Mouse (Mus musculus): ENCODE measurements around the gene Ear2. TPM values are rescaled to one million over a fixed set of nuclear protein-coding genes. Genes with fewer than 3 reads are reported as not detected.

Gene Ear2
- total RNA-seq (2023) = 100 to 1,000 TPM; 182 to 186 TPM

GRCm38 (mm10) chr14:44102354-44102753 lies at the start of gene Ear2:
Gene Ear2 (plus strand): TSS chr14:44102654.

DNA sequence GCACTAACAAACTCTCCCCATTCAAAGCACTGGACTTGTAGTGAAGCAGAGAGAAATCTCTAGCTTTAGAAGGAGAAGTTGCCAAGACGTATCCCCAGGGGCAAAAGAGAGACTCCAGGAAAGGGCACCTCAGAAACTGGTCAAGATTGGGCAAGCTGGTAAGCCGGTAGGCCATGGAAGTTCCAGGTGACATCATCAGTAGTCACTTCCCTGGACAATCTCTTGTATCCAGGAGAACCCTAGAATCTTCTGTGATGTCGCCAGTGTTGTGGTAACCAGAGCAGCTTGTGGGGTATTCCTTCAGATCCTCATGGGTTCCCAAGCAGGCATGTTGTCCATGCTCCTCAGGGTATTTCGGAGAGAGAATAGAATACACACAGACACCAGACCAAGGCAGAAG lies 21.1 kb downstream of the Ear2 start, which contains the start of gene Gm3327:
TSS of gene Gm3327 (plus strand) at position 301 of the 400 bp plus-strand sequence.

Other genes with a start within 250 kb of the Ear2 start
- gene Ear1, start 227.1 kb upstream of the Ear2 start, total RNA-seq (2023) = 10 to 100 TPM; 41.3 to 66.3 TPM
- gene Ear10, start 179.1 kb upstream of the Ear2 start, total RNA-seq (2023) = not detected
- 1 to 10 TPM; 1.3 to 1.7 TPM for gene Gm8113, start 177.3 kb upstream of the Ear2 start, total RNA-seq (2023)
- gene Ang5, start 145.6 kb upstream of the Ear2 start, total RNA-seq (2023) = not detected
- not detected for gene Ang6, start 100.4 kb upstream of the Ear2 start, total RNA-seq (2023)
- not detected for gene Gm3327, start 21.2 kb downstream of the Ear2 start, total RNA-seq (2023)
- not detected for gene Gm8212, start 95.0 kb downstream of the Ear2 start, total RNA-seq (2023)
- not detected for gene 4930503E14Rik, start 110.6 kb downstream of the Ear2 start, total RNA-seq (2023)
- gene Gm8220, start 182.9 kb downstream of the Ear2 start, total RNA-seq (2023) = not detected
- not detected for gene Gm5930, start 235.9 kb downstream of the Ear2 start, total RNA-seq (2023)

Measured in neutrophil, adult 59 days (primary cell).